Mouse (Mus musculus): ENCODE data around the gene Oxct1.

The Oxct1 gene

GRCm38 (mm10) chr15:4105498-4105897 lies 79.3 kb downstream of the Oxct1 start:
- no peak for DNase-seq (ENCODE audit: low spot score in 2 of 2)

- DNase-seq (ENCODE audit: low spot score in 2 of 2), result no peak
Measured at GRCm38 (mm10) chr15:4119962-4120361, 93.8 kb downstream of the Oxct1 start.

GRCm38 (mm10) chr15:4124648-4125047 lies 98.5 kb downstream of the Oxct1 start:
- DNase-seq (ENCODE audit: low spot score in 2 of 2), result no peak

GRCm38 (mm10) chr15:4138524-4138923 lies 112.3 kb downstream of the Oxct1 start:
- DNase-seq (ENCODE audit: low spot score in 2 of 2), result no peak

GRCm38 (mm10) chr15:4139516-4139915 lies 113.3 kb downstream of the Oxct1 start:
- DNase-seq (ENCODE audit: low spot score in 2 of 2), result no peak

GRCm38 (mm10) chr15:4145352-4145751 lies 119.2 kb downstream of the Oxct1 start:
- no peak for DNase-seq (ENCODE audit: low spot score in 2 of 2)

- DNase-seq (ENCODE audit: low spot score in 2 of 2), result no peak
Measured at GRCm38 (mm10) chr15:4147700-4148099, 121.5 kb downstream of the Oxct1 start.

- no peak for DNase-seq (ENCODE audit: low spot score in 2 of 2)
Measured at GRCm38 (mm10) chr15:4148649-4149389, 122.6 kb downstream of the Oxct1 start.

- DNase-seq (ENCODE audit: low spot score in 2 of 2), result no peak
Measured at GRCm38 (mm10) chr15:4154646-4155045, 128.5 kb downstream of the Oxct1 start.

- no peak for DNase-seq (ENCODE audit: low spot score in 2 of 2)
Measured at GRCm38 (mm10) chr15:4167946-4168345, 141.8 kb downstream of the Oxct1 start.

- DNase-seq (ENCODE audit: low spot score in 2 of 2), result no peak
Measured at GRCm38 (mm10) chr15:4171600-4171999, 145.4 kb downstream of the Oxct1 start.

- DNase-seq (ENCODE audit: low spot score in 2 of 2), result no peak
Measured at GRCm38 (mm10) chr15:4197913-4198312, 171.7 kb downstream of the Oxct1 start.

Measured in spleen, postnatal 36 days (tissue).